Mouse (Mus musculus) erythroblast, embryonic 14.5 days (primary cell): Measurements from ENCODE around the gene 4930402F06Rik.

Experiments used
- GATA1 ChIP-seq: IDR thresholded peaks from 2 replicates; pipeline ENCODE4 v1.6.1; 2012; ENCODE audit warnings: low read length, inconsistent platforms, mixed read lengths
- TAL1 ChIP-seq: IDR thresholded peaks from 3 replicates; pipeline ENCODE4 v1.6.1; 2012; ENCODE audit warnings: low read length, inconsistent platforms, mixed read lengths

DNA sequence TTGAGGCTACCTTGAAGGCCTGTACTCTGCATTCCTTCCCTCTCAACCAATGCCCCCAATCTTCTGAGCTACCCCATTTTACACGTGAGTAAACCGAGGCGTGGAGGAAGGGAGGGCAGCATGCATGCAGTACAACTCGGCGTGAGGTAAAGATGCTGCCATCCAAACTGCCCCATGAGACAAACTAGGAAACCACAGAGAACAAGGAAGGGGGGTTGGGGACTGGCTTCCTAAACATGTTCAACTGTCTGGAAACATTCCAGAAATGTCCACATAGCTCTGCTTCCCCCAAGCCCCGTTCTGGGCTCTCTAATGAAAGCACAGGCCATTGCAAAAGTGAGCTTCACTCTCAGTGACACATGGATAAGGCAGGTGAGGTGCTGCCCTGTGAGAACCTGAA lies 44.4 kb upstream of the 4930402F06Rik start:
- TF ChIP-seq TAL1 = no peak
- no peak for TF ChIP-seq GATA1
